Mouse (Mus musculus): ENCODE measurements around the gene Anapc16.

DNA sequence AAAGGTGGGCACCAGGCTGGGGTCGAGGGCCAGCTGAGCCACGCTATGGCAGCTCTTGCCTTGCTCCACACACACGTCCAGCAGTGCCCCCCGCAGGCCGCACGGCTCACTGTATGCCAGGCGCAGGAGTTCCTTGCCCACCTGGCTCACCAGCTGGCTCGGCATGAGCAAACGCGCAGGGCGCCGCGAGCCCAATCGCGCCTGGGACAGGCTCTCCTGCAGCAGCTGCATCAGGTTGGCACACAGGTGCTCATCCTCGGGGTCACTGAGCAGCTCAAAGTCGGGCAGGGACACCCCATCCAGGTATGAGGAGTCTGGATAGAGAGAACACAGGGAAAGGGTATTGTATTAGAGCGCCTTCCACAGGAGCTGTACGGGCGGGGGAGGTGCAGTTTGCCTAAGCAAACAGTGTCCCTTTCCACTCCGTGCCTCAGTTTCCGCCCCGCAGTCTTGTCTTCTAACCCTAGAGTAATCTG, 52.2 kb downstream of the Anapc16 start:
- TF ChIP-seq CTCF (IDR thresholded peaks at IDR 0.05; ENCODE audit: borderline replicate concordance, control insufficient read depth, extremely low read depth, insufficient read depth, low read length, poor library complexity) (peak; percentile 84; the same call in 1 of the 2 replicates), POLR2A (IDR thresholded peaks at IDR 0.05; ENCODE audit: control insufficient read depth, extremely low read depth, insufficient read depth, low read length, poor library complexity) (no peak)

Measured in thymus, adult 2 months (tissue).